Mouse (Mus musculus): ENCODE measurements at regions not wholly inside any gene's neighbourhood (a gene's known extent, or its start where the extent isn't known, plus 50 kb on each side); places are given as distances from the start of the nearest gene placed in this dataset.
A peak's percentile ranks its signal among the peaks of the same experiment; 100 is the strongest.

GRCm38 (mm10) chr1:122607309-122607708 lies 1039.5 kb upstream of the Ddx18 start:
- no peak for DNase-seq (ENCODE audit: extremely low read depth, low read depth)

GRCm38 (mm10) chr1:122575954-122576353 lies 1008.2 kb upstream of the Ddx18 start:
- DNase-seq (ENCODE audit: extremely low read depth, low read depth): no peak

- DNase-seq (ENCODE audit: extremely low read depth, low read depth): no peak
Observed at GRCm38 (mm10) chr1:122551596-122551995, 983.8 kb upstream of the Ddx18 start.

- DNase-seq (ENCODE audit: extremely low read depth, low read depth): no peak
Observed at GRCm38 (mm10) chr1:122509580-122509979, 941.8 kb upstream of the Ddx18 start.

GRCm38 (mm10) chr1:122501707-122502106 lies 933.9 kb upstream of the Ddx18 start:
- DNase-seq (ENCODE audit: extremely low read depth, low read depth): no peak

- no peak for DNase-seq (ENCODE audit: extremely low read depth, low read depth)
Observed at GRCm38 (mm10) chr1:122478003-122478402, 910.2 kb upstream of the Ddx18 start.

- DNase-seq (ENCODE audit: extremely low read depth, low read depth): no peak
Observed at GRCm38 (mm10) chr1:122463931-122464330, 896.1 kb upstream of the Ddx18 start.

GRCm38 (mm10) chr1:122459056-122459455 lies 891.3 kb upstream of the Ddx18 start:
- DNase-seq (ENCODE audit: extremely low read depth, low read depth): no peak

- no peak for DNase-seq (ENCODE audit: extremely low read depth, low read depth)
Observed at GRCm38 (mm10) chr1:122454881-122455280, 887.1 kb upstream of the Ddx18 start.

- DNase-seq (ENCODE audit: extremely low read depth, low read depth): no peak
Observed at GRCm38 (mm10) chr1:122453617-122454016, 885.8 kb upstream of the Ddx18 start.

GRCm38 (mm10) chr1:122439358-122439757 lies 871.6 kb upstream of the Ddx18 start:
- no peak for DNase-seq (ENCODE audit: extremely low read depth, low read depth)

GRCm38 (mm10) chr1:122423503-122423902 lies 855.7 kb upstream of the Ddx18 start:
- DNase-seq (ENCODE audit: extremely low read depth, low read depth): no peak

- no peak for DNase-seq (ENCODE audit: extremely low read depth, low read depth)
Observed at GRCm38 (mm10) chr1:122396342-122396741, 828.6 kb upstream of the Ddx18 start.

- no peak for DNase-seq (ENCODE audit: extremely low read depth, low read depth)
Observed at GRCm38 (mm10) chr1:122393660-122394355, 826.0 kb upstream of the Ddx18 start.

GRCm38 (mm10) chr1:122357015-122357414 lies 789.2 kb upstream of the Ddx18 start:
- peak; percentile 96 for DNase-seq (ENCODE audit: extremely low read depth, low read depth)

GRCm38 (mm10) chr1:122351530-122351929 lies 783.7 kb upstream of the Ddx18 start:
- no peak for DNase-seq (ENCODE audit: extremely low read depth, low read depth)

- no peak for DNase-seq (ENCODE audit: extremely low read depth, low read depth)
Observed at GRCm38 (mm10) chr1:122333267-122333666, 765.5 kb upstream of the Ddx18 start.

- DNase-seq (ENCODE audit: extremely low read depth, low read depth): no peak
Observed at GRCm38 (mm10) chr1:122328276-122328675, 760.5 kb upstream of the Ddx18 start.

All from MEL-GATA-1-ER (cell line).